Mouse (Mus musculus) testis, adult 2 months (tissue): Measurements from ENCODE around the gene Trim44. TPM values are rescaled to one million over a fixed set of nuclear protein-coding genes. Genes with fewer than 3 reads are reported as not detected.

Experiments used
- H3K27ac ChIP-seq: fragments of 200-500 bp; 2 replicates; pipeline ENCODE4 v1.5.1; 2012; ENCODE audit warnings: low read depth, low read length; ENCODE audit not compliant: control insufficient read depth, insufficient read depth
- H3K27me3 ChIP-seq: fragments of 200-500 bp; 2 replicates; pipeline ENCODE4 v1.6.1; 2012; ENCODE audit warnings: mild to moderate bottlenecking, low read length, moderate library complexity; ENCODE audit not compliant: control insufficient read depth, insufficient read depth
- H3K36me3 ChIP-seq: fragments of 200-500 bp; 2 replicates; pipeline ENCODE4 v1.6.1; 2012; ENCODE audit warnings: mild to moderate bottlenecking, low read length; ENCODE audit not compliant: control insufficient read depth, insufficient read depth
- H3K4me1 ChIP-seq: fragments of 200-500 bp; 2 replicates; pipeline ENCODE4 v1.6.1; 2012; ENCODE audit warnings: low read length; ENCODE audit not compliant: control insufficient read depth, insufficient read depth
- H3K4me3 ChIP-seq: fragments of 200-500 bp; 2 replicates; pipeline ENCODE4 v1.5.1; 2012; ENCODE audit warnings: low read depth, mild to moderate bottlenecking, low read length, moderate library complexity, mixed read lengths; ENCODE audit not compliant: control insufficient read depth
- CTCF ChIP-seq: fragments of 200-500 bp; IDR thresholded peaks from 2 replicates; pipeline ENCODE4 v1.5.1; 2012; ENCODE audit warnings: low read depth, mild to moderate bottlenecking, inconsistent platforms, low read length, moderate library complexity; ENCODE audit not compliant: control insufficient read depth, insufficient read depth, insufficient replicate concordance
- POLR2A ChIP-seq: fragments of 200-500 bp; IDR thresholded peaks from 2 replicates; pipeline ENCODE4 v1.6.1; 2012; ENCODE audit warnings: low read depth, mild to moderate bottlenecking, inconsistent platforms, low read length, moderate library complexity; ENCODE audit not compliant: control insufficient read depth
- polyA plus RNA-seq: library from polyadenylated mRNA; depleted of rRNA; stranded (reverse); fragments of >200 nt; gene quantifications from 2 replicates; pipeline ENCODE4 v1.2.3, GENCODE M21; 2012

Gene Trim44
- polyA plus RNA-seq, 1 experiment: 12.7 TPM

DNA sequence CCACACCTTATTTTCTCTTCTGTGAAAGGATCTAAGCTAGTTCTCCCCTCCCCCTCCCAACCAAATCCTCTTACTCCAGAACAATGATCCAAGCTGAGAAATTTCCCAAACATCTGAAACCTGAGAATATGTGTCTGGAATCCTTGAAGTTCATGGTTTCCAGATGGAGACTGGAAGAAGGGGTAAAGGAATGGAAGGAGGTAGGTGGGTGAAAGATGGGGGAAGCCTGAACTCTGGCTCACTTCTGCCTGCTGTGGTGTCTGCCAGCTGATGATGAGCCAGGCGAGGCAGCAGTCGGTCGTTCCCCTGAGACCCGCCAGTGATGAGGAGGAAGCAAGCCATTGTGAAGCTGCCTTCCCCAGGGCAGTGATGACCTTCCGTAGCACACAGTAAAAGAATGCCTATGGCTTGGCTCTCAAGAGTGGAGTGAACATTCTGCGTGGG is 112.8 kb downstream of the Trim44 start:
- no peaks in the 10 kb centered on the region for H3K4me1 ChIP-seq
- no peak overlapping the region for H3K27ac ChIP-seq
- no peaks in the 10 kb centered on the region for H3K27me3 ChIP-seq
- H3K4me3 ChIP-seq: no peak overlapping the region
- H3K36me3 ChIP-seq: no peaks in the 10 kb centered on the region
- TF ChIP-seq POLR2A (no peak), CTCF (no peak)

DNA sequence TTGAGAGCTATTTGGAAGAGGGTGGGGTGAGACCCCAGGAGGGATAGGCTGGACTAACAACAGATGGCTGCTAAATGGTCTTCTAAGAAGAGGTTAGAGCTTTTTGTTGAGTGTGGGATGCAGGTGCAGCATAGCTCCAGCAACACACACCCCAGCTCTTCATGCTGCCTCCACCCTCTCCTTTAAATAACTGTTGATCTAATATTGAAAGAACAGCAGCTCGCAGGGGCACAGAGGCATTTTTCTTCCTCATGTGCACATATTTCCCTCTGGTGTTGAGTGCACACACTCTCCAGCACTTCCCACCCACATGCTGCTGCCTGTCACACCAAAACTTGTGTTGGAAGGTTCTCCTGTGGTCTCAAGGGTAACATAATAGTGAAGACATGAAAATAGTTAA is 114.4 kb downstream of the Trim44 start:
- no peak overlapping the region for H3K27ac ChIP-seq
- no peaks in the 10 kb centered on the region for H3K4me1 ChIP-seq
- H3K4me3 ChIP-seq: no peak overlapping the region
- TF ChIP-seq CTCF (no peak), POLR2A (no peak)
- no peaks in the 10 kb centered on the region for H3K36me3 ChIP-seq
- H3K27me3 ChIP-seq: no peaks in the 10 kb centered on the region

DNA sequence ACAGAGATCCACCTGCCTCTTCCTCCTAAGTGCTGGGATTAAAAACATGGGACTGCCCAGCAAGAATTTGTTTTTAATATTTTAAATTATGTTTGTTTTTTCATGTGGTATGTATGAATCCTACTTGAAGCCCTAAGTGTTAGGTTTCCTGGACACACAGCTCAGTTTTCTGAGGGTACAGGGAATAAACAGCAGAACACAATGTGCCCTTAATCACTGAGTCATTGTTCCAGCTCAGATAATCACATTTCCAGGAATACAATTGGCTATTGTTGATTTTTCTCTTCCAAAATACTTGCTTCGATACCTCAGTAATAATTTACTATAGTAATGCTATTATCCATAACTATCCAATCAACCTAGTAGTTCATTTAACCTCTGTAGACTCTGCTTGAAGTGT is 115.6 kb downstream of the Trim44 start:
- Histone ChIP-seq H3K36me3 (no peaks in the 10 kb centered on the region), H3K27ac (no peak overlapping the region), H3K4me3 (no peak overlapping the region), H3K27me3 (no peaks in the 10 kb centered on the region), H3K4me1 (no peaks in the 10 kb centered on the region)
- TF ChIP-seq CTCF: no peak
- TF ChIP-seq POLR2A: no peak

DNA sequence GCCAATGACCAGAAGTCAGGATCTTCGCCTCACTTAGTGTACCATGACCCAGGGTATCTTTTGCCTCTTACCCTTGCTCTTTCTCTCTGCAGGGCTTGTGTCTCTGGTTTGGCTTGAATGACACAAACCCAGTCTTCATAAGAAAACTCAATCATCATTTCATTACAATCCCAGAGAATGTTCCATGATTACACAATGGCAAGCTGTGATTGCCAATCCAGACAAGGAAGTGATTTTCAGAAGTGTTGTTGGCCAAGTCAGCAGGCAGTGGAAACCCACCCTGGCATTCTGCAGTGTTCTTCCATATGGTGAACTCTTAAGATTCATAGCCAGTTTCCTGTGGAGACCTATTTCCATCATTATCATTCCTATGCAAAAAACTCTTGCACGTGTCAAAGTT is 116.1 kb downstream of the Trim44 start:
- Histone ChIP-seq H3K27ac (no peak overlapping the region), H3K36me3 (no peaks in the 10 kb centered on the region), H3K4me3 (no peak overlapping the region), H3K27me3 (no peaks in the 10 kb centered on the region), H3K4me1 (no peaks in the 10 kb centered on the region)
- no peak for TF ChIP-seq POLR2A
- TF ChIP-seq CTCF: no peak

DNA sequence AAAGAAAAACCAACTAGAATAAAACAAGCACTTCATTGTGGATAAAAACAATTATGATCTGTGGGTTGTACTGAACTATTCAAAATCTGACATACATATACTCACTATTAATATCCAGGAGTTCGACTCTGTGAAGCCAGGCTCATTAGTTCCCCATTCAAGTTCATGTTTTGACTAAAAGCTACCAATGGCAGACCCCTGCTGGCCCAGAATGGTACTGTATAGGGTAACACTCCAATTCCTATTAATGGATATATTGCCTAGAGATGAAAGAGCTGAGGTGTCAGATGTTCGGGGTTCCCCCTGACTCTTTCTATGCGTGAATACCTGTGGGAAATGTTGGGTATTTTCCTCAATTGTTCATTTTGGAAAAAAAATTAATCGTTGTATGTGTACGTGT is 117.6 kb downstream of the Trim44 start:
- TF ChIP-seq CTCF (no peak), POLR2A (no peak)
- Histone ChIP-seq H3K36me3 (no peaks in the 10 kb centered on the region), H3K4me3 (no peak overlapping the region)

DNA sequence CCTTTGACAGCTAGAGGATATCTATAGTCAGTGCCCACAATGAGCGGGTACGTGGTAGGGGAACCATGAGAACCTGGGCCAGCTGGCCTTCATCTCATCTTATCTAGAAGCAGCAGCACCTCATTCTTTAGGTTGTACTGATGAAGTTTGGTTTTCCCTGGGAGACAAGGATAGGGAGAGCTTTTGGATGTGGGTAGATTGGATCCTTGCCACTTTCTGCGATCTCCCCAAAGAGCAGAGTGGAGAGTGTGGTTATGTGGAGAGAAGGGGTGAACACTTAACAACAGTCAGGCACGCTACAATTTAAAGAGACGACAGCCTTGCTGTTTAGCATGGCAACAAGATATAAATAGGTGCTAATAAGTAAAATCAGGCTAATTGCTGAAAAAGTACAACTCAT is 119.0 kb downstream of the Trim44 start:
- TF ChIP-seq CTCF: no peak
- TF ChIP-seq POLR2A: no peak
- Histone ChIP-seq H3K27me3 (no peaks in the 10 kb centered on the region), H3K27ac (no peak overlapping the region), H3K4me3 (no peak overlapping the region), H3K4me1 (no peaks in the 10 kb centered on the region), H3K36me3 (no peaks in the 10 kb centered on the region)

More for the DNA sequence above, 117.6 kb downstream of the Trim44 start:
- no peaks in the 10 kb centered on the region for H3K4me1 ChIP-seq
- H3K27ac ChIP-seq: no peak overlapping the region
- H3K27me3 ChIP-seq: no peaks in the 10 kb centered on the region

DNA sequence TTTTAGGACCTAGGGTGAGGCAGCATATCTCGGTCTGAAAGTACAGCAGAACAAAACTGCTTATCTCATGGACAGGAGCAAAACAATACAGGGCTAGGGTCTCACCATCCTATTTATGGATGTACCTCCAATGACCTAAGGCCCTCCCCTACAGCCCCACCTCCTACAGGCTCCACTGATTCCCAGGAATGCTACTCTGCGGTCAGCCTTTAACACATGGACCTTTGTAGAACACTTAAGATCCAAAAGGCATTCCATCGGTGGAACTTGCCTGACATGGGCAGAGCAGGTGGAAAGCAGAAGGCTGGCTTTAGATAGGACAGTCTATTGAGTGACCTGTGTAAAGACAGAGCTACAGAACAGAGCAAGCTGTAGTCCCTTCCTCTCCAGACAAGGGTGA is 120.3 kb downstream of the Trim44 start:
- Histone ChIP-seq H3K27me3 (no peaks in the 10 kb centered on the region), H3K4me1 (no peaks in the 10 kb centered on the region), H3K4me3 (no peak overlapping the region), H3K27ac (no peak overlapping the region), H3K36me3 (no peaks in the 10 kb centered on the region)
- TF ChIP-seq CTCF (no peak), POLR2A (no peak)

DNA sequence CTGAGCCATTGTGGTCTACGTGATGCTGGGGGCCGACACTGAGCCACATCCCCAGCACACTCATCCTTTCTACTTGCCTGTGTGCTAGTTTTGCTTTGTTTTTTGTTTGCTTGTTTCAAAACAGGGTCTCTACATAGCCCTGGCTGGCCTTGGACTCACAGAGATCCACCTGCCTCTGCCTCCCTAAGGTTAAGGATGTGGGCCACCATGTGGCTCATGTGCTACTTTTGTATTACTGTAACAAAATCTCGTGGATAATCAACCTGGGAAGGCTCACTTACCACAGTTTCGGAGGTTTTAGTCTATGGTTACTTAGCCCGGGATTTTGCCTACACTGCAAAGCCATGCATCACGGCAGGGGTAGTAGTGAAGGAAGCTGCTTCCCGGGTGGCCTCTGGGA is 125.5 kb downstream of the Trim44 start:
- TF ChIP-seq CTCF (no peak), POLR2A (no peak)
- Histone ChIP-seq H3K27me3 (no peaks in the 10 kb centered on the region), H3K36me3 (no peaks in the 10 kb centered on the region), H3K27ac (no peak overlapping the region), H3K4me3 (no peak overlapping the region), H3K4me1 (no peaks in the 10 kb centered on the region)
